Mouse (Mus musculus) intestine, embryonic 14.5 days (tissue): ENCODE measurements around the gene Prkcz. TPM values are rescaled to one million over a fixed set of nuclear protein-coding genes. Genes with fewer than 3 reads are reported as not detected.
A peak's percentile ranks its signal among the peaks of the same experiment; 100 is the strongest.

Experiments used
- ATAC-seq: fragments of 200-750 bp; cut with Nextera tagmentation; replicated peaks from 2 replicates; pipeline ENCODE4 v1.8.0; 2017; ENCODE audit warnings: low read depth, moderate number of reproducible peaks, moderate TSS enrichment, moderate library complexity; ENCODE audit not compliant: low FRiP score, low TSS enrichment
- DNase-seq: peaks from one replicate; pipeline ENCODE4 v3.0.0-alpha.2; 2018; ENCODE audit warnings: low spot score
- H3K27ac ChIP-seq: fragments of 300-500 bp; sonication (generic); 2 replicates; pipeline ENCODE4 v1.5.1; 2014; ENCODE audit warnings: low read depth, mild to moderate bottlenecking, control low read depth
- H3K27me3 ChIP-seq: fragments of 300-500 bp; sonication (generic); replicated peaks from 2 replicates; pipeline ENCODE4 v1.6.1; 2014; ENCODE audit warnings: low read length, control low read depth; ENCODE audit not compliant: control insufficient read depth, insufficient read depth
- H3K36me3 ChIP-seq: fragments of 300-500 bp; sonication (generic); 2 replicates; pipeline ENCODE4 v1.6.1; 2014; ENCODE audit warnings: low read length, control low read depth; ENCODE audit not compliant: control insufficient read depth, insufficient read depth
- H3K4me1 ChIP-seq: fragments of 300-500 bp; sonication (generic); replicated peaks from 2 replicates; pipeline ENCODE4 v1.6.1; 2014; ENCODE audit warnings: low read length, control low read depth, mixed read lengths; ENCODE audit not compliant: control insufficient read depth, insufficient read depth
- H3K4me2 ChIP-seq: fragments of 300-500 bp; sonication (generic); 2 replicates; pipeline ENCODE4 v1.6.1; 2014; ENCODE audit warnings: low read length
- H3K4me3 ChIP-seq: fragments of 300-500 bp; sonication (generic); 2 replicates; pipeline ENCODE4 v1.5.1; 2014; ENCODE audit warnings: low read depth, low read length, control low read depth, mixed read lengths
- H3K9ac ChIP-seq: fragments of 300-500 bp; sonication (generic); 2 replicates; pipeline ENCODE4 v1.6.1; 2014; ENCODE audit warnings: mild to moderate bottlenecking, low read length
- H3K9me3 ChIP-seq: fragments of 300-500 bp; sonication (generic); 2 replicates; pipeline ENCODE4 v1.6.1; 2016; ENCODE audit warnings: low read length, control low read depth; ENCODE audit not compliant: control insufficient read depth
- WGBS: fragments of 180-500 bp; shearing (Covaris S2); extraction: QIAGEN DNeasy Blood & Tissue Kit; methylation state at CpG from one replicate; pipeline ENCODE4 v1.1.7; 2014; 5-methylcytosine and 5-hydroxymethylcytosine counted together
- polyA plus RNA-seq: library from polyadenylated mRNA; unstranded; fragments of >200 nt; fragmentation: Nextera tagmentation; extraction: Ambion mirVana; gene quantifications from 2 replicates; pipeline ENCODE4 v1.2.1, GENCODE M21; 2014

The Prkcz gene
- polyA plus RNA-seq, 1 experiment from 2014 or later: 24.1 TPM

- Histone ChIP-seq H3K27ac (no peak overlapping the region), H3K9ac (no peak overlapping the region), H3K36me3 (no peaks in the 10 kb centered on the region), H3K4me1 (peaks cover 13% of the 10 kb centered on the region), H3K4me2 (no peak overlapping the region), H3K27me3 (no peaks in the 10 kb centered on the region), H3K9me3 (no peaks in the 10 kb centered on the region), H3K4me3 (no peak overlapping the region)
- no peak for DNase-seq
- no peak for ATAC-seq
- 79% methylated on average over 11 of the region's 11 CpGs for WGBS
Observed at GRCm38 (mm10) chr4:155287713-155288112, 73.4 kb downstream of the Prkcz start.

GRCm38 (mm10) chr4:155286090-155286489, 75.1 kb downstream of the Prkcz start:
- H3K36me3 ChIP-seq: no peaks in the 10 kb centered on the region
- peaks cover 25% of the 10 kb centered on the region for H3K4me1 ChIP-seq
- no peak overlapping the region for H3K4me3 ChIP-seq
- no peak for DNase-seq
- no peak overlapping the region for H3K27ac ChIP-seq
- H3K4me2 ChIP-seq: no peak overlapping the region
- ATAC-seq: no peak
- no peaks in the 10 kb centered on the region for H3K9me3 ChIP-seq
- H3K9ac ChIP-seq: no peak overlapping the region
- whole genome bisulfite sequencing: 90% methylated on average over 4 of the region's 4 CpGs
- no peaks in the 10 kb centered on the region for H3K27me3 ChIP-seq

DNA sequence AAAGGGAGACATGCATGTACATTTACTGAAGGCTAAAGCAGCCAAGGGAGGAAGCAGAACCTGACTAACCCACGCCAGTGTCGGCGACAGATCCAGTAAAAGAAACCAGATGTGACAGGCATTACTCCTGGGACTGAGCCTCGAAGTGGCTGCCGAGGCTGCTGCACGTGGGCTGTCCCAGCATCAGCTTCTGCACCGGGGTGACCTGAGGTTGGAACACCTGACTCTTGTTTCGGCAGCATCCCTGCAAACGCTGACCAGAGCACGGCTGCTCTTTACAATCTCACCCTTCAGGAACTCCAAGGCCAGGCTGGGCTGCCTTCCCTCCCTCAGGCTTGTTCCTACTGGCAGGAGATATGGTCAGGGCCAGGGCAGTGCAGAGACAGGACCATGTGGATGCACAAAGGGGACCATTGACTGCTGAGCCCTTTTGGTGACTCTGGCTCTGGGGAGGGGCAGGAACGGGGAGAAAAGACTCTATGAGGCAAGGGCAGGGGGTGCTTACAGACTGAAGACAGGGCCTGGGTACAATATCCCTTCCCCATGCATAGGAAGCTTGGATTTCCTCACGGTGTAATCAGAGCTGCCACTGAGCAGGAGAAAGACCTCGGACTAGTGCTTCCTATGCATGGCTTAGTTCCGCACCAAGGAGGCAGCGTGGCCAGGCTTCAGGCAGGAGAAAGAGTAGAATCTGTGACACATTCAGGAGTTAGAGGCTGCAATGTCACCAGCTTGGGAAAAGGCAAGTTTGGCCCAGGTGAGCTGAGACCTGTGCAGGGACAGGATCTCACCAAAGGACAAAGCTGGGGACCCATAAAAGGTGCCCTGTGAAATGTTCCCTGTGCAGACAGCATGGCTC, 76.4 kb downstream of the Prkcz start:
- DNase-seq: no peak
- H3K27me3 ChIP-seq: no peaks in the 10 kb centered on the region
- no peak overlapping the region for H3K4me2 ChIP-seq
- H3K27ac ChIP-seq: no peak overlapping the region
- H3K4me3 ChIP-seq: no peak overlapping the region
- H3K36me3 ChIP-seq: no peaks in the 10 kb centered on the region
- peaks cover 35% of the 10 kb centered on the region for H3K4me1 ChIP-seq
- no peak overlapping the region for H3K9ac ChIP-seq
- no peak for ATAC-seq
- H3K9me3 ChIP-seq: no peaks in the 10 kb centered on the region
- 45% methylated on average over 15 of the region's 15 CpGs for whole genome bisulfite sequencing

- peak overlapping the region; percentile 58 for H3K27ac ChIP-seq
- 61% methylated on average over 9 of the region's 9 CpGs for WGBS
- H3K4me2 ChIP-seq: peak overlapping the region; percentile 40
- H3K27me3 ChIP-seq: no peaks in the 10 kb centered on the region
- 0 out of 2 replicates have a peak overlapping the region, but pooled peaks have one; percentile 6 for H3K4me3 ChIP-seq
- H3K36me3 ChIP-seq: no peaks in the 10 kb centered on the region
- ATAC-seq: no peak
- H3K4me1 ChIP-seq: peaks cover 36% of the 10 kb centered on the region
- no peak for DNase-seq
- 0 out of 2 replicates have a peak overlapping the region, but pooled peaks have one; percentile 1 for H3K9ac ChIP-seq
- H3K9me3 ChIP-seq: no peaks in the 10 kb centered on the region
Observed at GRCm38 (mm10) chr4:155283585-155283984, 77.6 kb downstream of the Prkcz start.

DNA sequence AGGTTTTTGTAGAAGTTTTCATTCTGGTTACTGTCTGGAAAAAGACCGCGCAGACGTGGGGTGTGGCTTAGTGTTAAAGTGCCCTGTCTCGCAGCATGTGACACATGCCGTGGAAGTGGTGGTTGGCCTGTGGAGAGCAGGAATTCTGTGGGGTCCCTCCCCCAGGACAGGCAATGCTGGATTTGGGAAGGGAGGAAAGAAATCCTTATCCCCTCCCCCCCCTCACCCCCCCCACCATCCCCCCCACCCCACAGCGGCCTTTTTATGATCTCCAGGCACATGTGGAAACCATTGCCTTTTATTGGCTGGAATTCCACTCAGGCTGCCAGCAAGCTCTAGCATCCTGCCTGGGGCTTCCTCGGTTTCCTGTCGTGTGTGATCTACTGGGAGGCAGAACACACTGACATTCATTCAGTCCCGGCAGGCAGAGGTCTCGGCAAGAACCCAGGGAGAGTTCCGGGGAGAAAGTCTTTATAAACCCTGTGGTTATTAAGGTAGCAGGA, 78.1 kb downstream of the Prkcz start:
- ATAC-seq: peak; percentile 73
- peaks cover 36% of the 10 kb centered on the region for H3K4me1 ChIP-seq
- H3K4me3 ChIP-seq: 0 out of 2 replicates have a peak overlapping the region, but pooled peaks have one; percentile 6
- H3K27ac ChIP-seq: peak overlapping the region; percentile 58
- WGBS: 17% methylated on average over 11 of the region's 11 CpGs
- H3K9ac ChIP-seq: 0 out of 2 replicates have a peak overlapping the region, but pooled peaks have one; percentile 1
- H3K9me3 ChIP-seq: no peaks in the 10 kb centered on the region
- DNase-seq: peak; percentile 72
- no peaks in the 10 kb centered on the region for H3K27me3 ChIP-seq
- H3K4me2 ChIP-seq: peak overlapping the region; percentile 40
- H3K36me3 ChIP-seq: no peaks in the 10 kb centered on the region

DNA sequence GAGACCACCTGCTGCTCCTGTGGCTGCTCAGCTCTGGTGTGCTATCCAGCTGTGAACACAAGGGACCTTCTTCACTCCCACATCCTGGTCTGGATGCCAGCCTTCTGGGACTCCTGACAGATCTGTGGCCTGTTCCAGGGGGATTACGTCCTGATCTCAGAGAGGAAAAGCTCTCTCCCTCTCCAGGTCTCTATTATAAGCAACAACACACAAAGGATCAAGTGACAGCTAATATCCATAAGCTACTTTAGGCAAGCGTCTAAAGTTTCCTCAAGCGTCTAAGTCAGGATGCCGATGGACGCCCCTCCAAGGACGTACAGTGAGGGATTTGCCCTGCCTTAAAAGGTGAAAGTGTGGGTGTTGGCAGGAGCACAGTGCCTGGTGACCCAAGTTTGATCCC, 78.9 kb downstream of the Prkcz start:
- no peak overlapping the region for H3K9ac ChIP-seq
- H3K4me3 ChIP-seq: no peak overlapping the region
- H3K36me3 ChIP-seq: no peaks in the 10 kb centered on the region
- peak overlapping the region; percentile 58 for H3K27ac ChIP-seq
- 43% methylated on average over 6 of the region's 6 CpGs for WGBS
- H3K27me3 ChIP-seq: no peaks in the 10 kb centered on the region
- H3K9me3 ChIP-seq: no peaks in the 10 kb centered on the region
- peak overlapping the region; percentile 40; the same call in 1 of the 2 replicates for H3K4me2 ChIP-seq
- DNase-seq (no peak), ATAC-seq (no peak)
- peaks cover 36% of the 10 kb centered on the region for H3K4me1 ChIP-seq

- Histone ChIP-seq H3K27ac (peak overlapping the region; percentile 58; the same call in 1 of the 2 replicates), H3K9ac (no peak overlapping the region), H3K4me1 (peaks cover 36% of the 10 kb centered on the region), H3K36me3 (no peaks in the 10 kb centered on the region), H3K9me3 (no peaks in the 10 kb centered on the region), H3K27me3 (no peaks in the 10 kb centered on the region), H3K4me2 (no peak overlapping the region), H3K4me3 (no peak overlapping the region)
- no peak for DNase-seq
- ATAC-seq: no peak
- 86% methylated on average over 8 of the region's 8 CpGs for WGBS
Observed at GRCm38 (mm10) chr4:155281652-155282051, 79.5 kb downstream of the Prkcz start.

- H3K27me3 ChIP-seq: no peaks in the 10 kb centered on the region
- no peak overlapping the region for H3K9ac ChIP-seq
- WGBS: 82% methylated on average over 2 of the region's 2 CpGs
- H3K9me3 ChIP-seq: no peaks in the 10 kb centered on the region
- no peak overlapping the region for H3K27ac ChIP-seq
- no peak overlapping the region for H3K4me2 ChIP-seq
- H3K4me3 ChIP-seq: no peak overlapping the region
- peaks cover 36% of the 10 kb centered on the region for H3K4me1 ChIP-seq
- ATAC-seq (no peak), DNase-seq (no peak)
- H3K36me3 ChIP-seq: no peaks in the 10 kb centered on the region
Observed at GRCm38 (mm10) chr4:155281227-155281626, 79.9 kb downstream of the Prkcz start.
